Mouse (Mus musculus) CH12F3 (cell line): ENCODE measurements around the gene Pias4.
"Not testable (repeated sequence)": the region's sequence is repeated elsewhere in the genome, so short reads cannot be mapped to it uniquely, and the experiment has no call there.

Experiments
- in situ Hi-C: fragments of 300-500 bp; cut with MboI; formaldehyde crosslinking; loops from 2 replicates; pipeline ENCODE4 v1.14.3; 2020; ENCODE audit warnings: low sequenced_read_pairs

Pias4 gene

GRCm38 (mm10) chr10:81192270-81192967 lies 24.7 kb upstream of the Pias4 start:
- in situ Hi-C loops = loop anchor here (10.0 kb wide), 1 partner anchor 152 kb away; the partner anchor contains the start of gene Gipc3

- in situ Hi-C loops = loop anchor here (10.0 kb wide), 1 partner anchor 153 kb away; the partner anchor contains the start of gene Gipc3
These were observed 23.7 kb upstream of the Pias4 start for GRCm38 (mm10) chr10:81191342-81191982.

GRCm38 (mm10) chr10:81190912-81191321 lies 23.2 kb upstream of the Pias4 start:
- in situ Hi-C loops = loop anchor here (10.0 kb wide), 1 partner anchor 154 kb away; the partner anchor contains the start of gene Gipc3

- in situ Hi-C loops = loop anchor here (10.0 kb wide), 1 partner anchor 154 kb away; the partner anchor contains the start of gene Gipc3
These were observed 22.7 kb upstream of the Pias4 start for GRCm38 (mm10) chr10:81190236-81190911.

GRCm38 (mm10) chr10:81189821-81190220 lies 22.1 kb upstream of the Pias4 start:
- in situ Hi-C loops = loop anchor here (10.0 kb wide), 1 partner anchor 155 kb away; the partner anchor contains the start of gene Gipc3

- in situ Hi-C loops = no loop called here
These were observed 19.4 kb upstream of the Pias4 start for GRCm38 (mm10) chr10:81187161-81187560.

- in situ Hi-C loops = no loop called here
These were observed 17.0 kb upstream of the Pias4 start for GRCm38 (mm10) chr10:81184765-81185164.

GRCm38 (mm10) chr10:81183805-81184204 lies 16.1 kb upstream of the Pias4 start, which contains the start of gene 4930442H23Rik:
Gene 4930442H23Rik (minus strand): TSS chr10:81183849.
- in situ Hi-C loops = no loop called here

GRCm38 (mm10) chr10:81182336-81183333 lies 14.9 kb upstream of the Pias4 start, which contains the start of gene Dapk3:
Gene Dapk3 (plus strand): TSS chr10:81183005.
- in situ Hi-C loops = no loop called here

- in situ Hi-C loops = not testable (repeated sequence)
These were observed 14.1 kb upstream of the Pias4 start for GRCm38 (mm10) chr10:81181860-81182259.

GRCm38 (mm10) chr10:81180946-81181345 lies 13.2 kb upstream of the Pias4 start:
- in situ Hi-C loops = no loop called here

GRCm38 (mm10) chr10:81179451-81180342 lies 12.0 kb upstream of the Pias4 start:
- in situ Hi-C loops = no loop called here

GRCm38 (mm10) chr10:81178927-81179326 lies 11.2 kb upstream of the Pias4 start:
- in situ Hi-C loops = no loop called here

GRCm38 (mm10) chr10:81177958-81178712 lies 10.4 kb upstream of the Pias4 start:
- in situ Hi-C loops = no loop called here

GRCm38 (mm10) chr10:81177491-81177925 lies 9.8 kb upstream of the Pias4 start:
- in situ Hi-C loops = no loop called here

GRCm38 (mm10) chr10:81176466-81177271 lies 8.9 kb upstream of the Pias4 start, which contains the start of gene Eef2:
Gene Eef2 (plus strand): TSS chr10:81176631.
- in situ Hi-C loops = no loop called here

- in situ Hi-C loops = no loop called here
These were observed 8.3 kb upstream of the Pias4 start for GRCm38 (mm10) chr10:81175936-81176465.
